Mouse (Mus musculus): ENCODE results near the gene Mif. TPM values are rescaled to one million over a fixed set of nuclear protein-coding genes. Genes with fewer than 3 reads are reported as not detected.
"Not testable (repeated sequence)": the region's sequence is repeated elsewhere in the genome, so short reads cannot be mapped to it uniquely, and the experiment has no call there.

The Mif gene
- total RNA-seq (2017): 54.1 and 62.7 TPM in 2 replicates

- ATAC-seq (ENCODE audit: extremely low read depth, insufficient number of reproducible peaks, low FRiP score, poor library complexity, severe bottlenecking): peak; percentile 95
These were observed at the start of gene Mif for GRCm38 (mm10) chr10:75859786-75860470. TSS of gene Mif (minus strand) at chr10:75860240.

GRCm38 (mm10) chr10:75906882-75907281, 46.8 kb upstream of the Mif start:
- no peak for ATAC-seq (ENCODE audit: extremely low read depth, insufficient number of reproducible peaks, low FRiP score, poor library complexity, severe bottlenecking)

GRCm38 (mm10) chr10:75904391-75904790, 44.4 kb upstream of the Mif start:
- no peak for ATAC-seq (ENCODE audit: extremely low read depth, insufficient number of reproducible peaks, low FRiP score, poor library complexity, severe bottlenecking)

- no peak for ATAC-seq (ENCODE audit: extremely low read depth, insufficient number of reproducible peaks, low FRiP score, poor library complexity, severe bottlenecking)
These were observed 38.8 kb upstream of the Mif start for GRCm38 (mm10) chr10:75898846-75899245.

GRCm38 (mm10) chr10:75898039-75898564, 38.1 kb upstream of the Mif start:
- ATAC-seq (ENCODE audit: extremely low read depth, insufficient number of reproducible peaks, low FRiP score, poor library complexity, severe bottlenecking): no peak

- no peak for ATAC-seq (ENCODE audit: extremely low read depth, insufficient number of reproducible peaks, low FRiP score, poor library complexity, severe bottlenecking)
These were observed 37.3 kb upstream of the Mif start for GRCm38 (mm10) chr10:75897373-75897772.

- ATAC-seq (ENCODE audit: extremely low read depth, insufficient number of reproducible peaks, low FRiP score, poor library complexity, severe bottlenecking): no peak
These were observed 36.2 kb upstream of the Mif start for GRCm38 (mm10) chr10:75896208-75896607.

GRCm38 (mm10) chr10:75895730-75896129, 35.7 kb upstream of the Mif start:
- ATAC-seq (ENCODE audit: extremely low read depth, insufficient number of reproducible peaks, low FRiP score, poor library complexity, severe bottlenecking): no peak

- no peak for ATAC-seq (ENCODE audit: extremely low read depth, insufficient number of reproducible peaks, low FRiP score, poor library complexity, severe bottlenecking)
These were observed 34.6 kb upstream of the Mif start for GRCm38 (mm10) chr10:75894601-75895000.

GRCm38 (mm10) chr10:75893089-75893750, 33.2 kb upstream of the Mif start, which contains the start of gene Derl3:
TSS of gene Derl3 (plus strand) at chr10:75893413.
- peak; percentile 93 for ATAC-seq (ENCODE audit: extremely low read depth, insufficient number of reproducible peaks, low FRiP score, poor library complexity, severe bottlenecking)

GRCm38 (mm10) chr10:75889406-75890153, 29.5 kb upstream of the Mif start:
- no peak for ATAC-seq (ENCODE audit: extremely low read depth, insufficient number of reproducible peaks, low FRiP score, poor library complexity, severe bottlenecking)

- not testable (repeated sequence) for ATAC-seq (ENCODE audit: extremely low read depth, insufficient number of reproducible peaks, low FRiP score, poor library complexity, severe bottlenecking)
These were observed 27.5 kb upstream of the Mif start for GRCm38 (mm10) chr10:75887504-75887903.

- no peak for ATAC-seq (ENCODE audit: extremely low read depth, insufficient number of reproducible peaks, low FRiP score, poor library complexity, severe bottlenecking)
These were observed 24.7 kb upstream of the Mif start for GRCm38 (mm10) chr10:75884742-75885141.

GRCm38 (mm10) chr10:75883232-75883552, 23.2 kb upstream of the Mif start:
- peak; percentile 67 for ATAC-seq (ENCODE audit: extremely low read depth, insufficient number of reproducible peaks, low FRiP score, poor library complexity, severe bottlenecking)

GRCm38 (mm10) chr10:75882433-75883231, 22.6 kb upstream of the Mif start:
- no peak for ATAC-seq (ENCODE audit: extremely low read depth, insufficient number of reproducible peaks, low FRiP score, poor library complexity, severe bottlenecking)

GRCm38 (mm10) chr10:75881578-75882432, 21.8 kb upstream of the Mif start:
- ATAC-seq (ENCODE audit: extremely low read depth, insufficient number of reproducible peaks, low FRiP score, poor library complexity, severe bottlenecking): no peak

GRCm38 (mm10) chr10:75880771-75881577, 20.9 kb upstream of the Mif start:
- ATAC-seq (ENCODE audit: extremely low read depth, insufficient number of reproducible peaks, low FRiP score, poor library complexity, severe bottlenecking): no peak
